Mouse (Mus musculus) heart, adult 18-20 months (tissue): ENCODE measurements around the gene Tkt. TPM values are rescaled to one million over a fixed set of nuclear protein-coding genes. Genes with fewer than 3 reads are reported as not detected.

Source experiments
- DNase-seq, 2 experiments: peaks; one replicate each; pipeline ENCODE4 v3.0.0; 2021 to 2022; ENCODE audit warnings: mixed read lengths in 1 of 2
- total RNA-seq, 2 experiments: library from RNA; stranded (reverse); gene quantifications; 2 replicates each; pipeline ENCODE4 v1.2.3; 2021

Tkt gene
- total RNA-seq, 2 experiments from 2014 or later = 32.6 to 146 TPM

- DNase-seq = no peak
Measured at GRCm38 (mm10) chr14:30585323-30585722, 37.2 kb downstream of the Tkt start.

DNA sequence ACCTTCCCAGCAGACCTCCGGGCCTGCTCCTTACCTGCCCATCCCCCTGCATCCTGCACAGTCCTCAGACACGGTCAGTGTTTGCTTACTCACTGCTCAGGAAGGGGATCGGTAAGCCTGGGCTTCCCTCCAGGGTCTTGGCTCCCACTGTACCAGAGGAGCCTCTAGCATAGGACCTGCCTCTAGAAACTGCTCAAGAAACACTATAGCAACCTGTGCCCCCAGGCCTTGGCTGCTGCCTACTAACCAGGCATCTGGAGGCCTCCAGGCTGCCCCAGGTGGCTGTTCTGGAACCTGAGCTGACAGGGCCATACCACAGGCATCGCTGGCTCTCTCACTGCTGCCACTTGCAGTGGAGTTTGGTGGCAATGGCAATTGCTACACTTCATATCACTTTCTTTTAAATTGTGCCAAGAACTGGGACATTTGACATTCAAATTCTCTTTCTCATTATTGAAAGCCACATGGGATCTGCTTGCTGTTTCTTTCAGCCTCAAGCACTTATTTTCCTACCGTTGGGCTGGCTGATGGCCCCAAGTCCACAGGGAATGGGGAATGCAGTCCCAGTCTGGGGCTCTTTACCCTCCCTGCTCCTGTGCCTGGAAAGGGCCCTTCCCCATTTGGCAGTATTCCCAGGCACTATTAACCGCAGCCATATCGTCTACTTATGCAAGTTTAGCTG, 38.8 kb downstream of the Tkt start:
- no peak for DNase-seq

DNA sequence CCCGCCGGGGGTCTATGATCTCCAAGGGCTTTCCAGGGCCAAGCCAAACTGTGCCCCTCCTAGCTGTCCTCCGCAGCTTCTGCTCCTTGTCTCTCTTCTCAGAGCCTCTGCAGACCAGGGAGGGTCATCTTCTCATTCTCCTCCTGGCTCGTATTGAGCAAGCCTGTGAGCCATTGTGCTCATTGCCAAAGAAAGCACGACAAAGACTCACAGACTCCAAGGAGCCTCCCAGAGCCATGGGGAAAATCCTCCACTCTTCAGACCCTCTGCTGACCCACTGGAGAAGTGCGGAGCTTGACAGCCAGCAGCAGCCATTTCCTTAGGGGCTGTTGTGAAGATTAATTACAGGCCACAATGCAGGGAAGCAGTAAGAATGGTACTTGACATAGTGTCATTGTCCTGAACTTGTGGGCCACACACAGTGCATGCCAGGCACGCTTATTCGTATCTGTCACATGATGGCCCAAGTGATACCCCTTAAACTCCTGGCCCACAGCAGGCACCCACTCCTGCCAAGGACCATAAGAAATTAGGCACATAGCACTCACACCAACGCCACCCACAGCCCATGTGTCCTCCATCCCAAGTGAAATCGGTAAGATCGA, 42.0 kb downstream of the Tkt start:
- DNase-seq = no peak

DNA sequence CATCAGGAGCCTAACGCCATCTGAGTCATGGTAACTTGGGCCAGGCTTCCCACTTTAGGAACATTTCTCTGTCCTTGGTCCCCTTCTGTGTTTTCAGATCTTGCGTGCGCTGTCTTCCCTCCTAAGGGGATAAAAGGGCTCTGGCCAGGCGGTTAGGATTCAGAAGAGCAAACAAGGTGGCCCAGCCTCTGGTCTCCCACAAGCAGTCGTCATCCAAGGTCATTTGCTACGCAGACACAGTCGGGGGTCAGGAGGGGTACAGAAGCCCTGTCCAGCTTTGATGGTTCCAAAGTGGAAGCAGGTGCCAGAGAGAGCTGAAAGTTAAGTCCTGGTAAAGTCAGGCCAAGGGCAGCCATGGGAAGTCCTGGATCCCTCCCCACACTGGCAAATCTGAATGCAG, 42.8 kb downstream of the Tkt start:
- no peak for DNase-seq

GRCm38 (mm10) chr14:30591417-30591816, 43.3 kb downstream of the Tkt start:
- peak; percentile 76 to 90 for DNase-seq

- peak; percentile 90 to 93 for DNase-seq
Measured at GRCm38 (mm10) chr14:30593279-30594091, 45.3 kb downstream of the Tkt start.

DNA sequence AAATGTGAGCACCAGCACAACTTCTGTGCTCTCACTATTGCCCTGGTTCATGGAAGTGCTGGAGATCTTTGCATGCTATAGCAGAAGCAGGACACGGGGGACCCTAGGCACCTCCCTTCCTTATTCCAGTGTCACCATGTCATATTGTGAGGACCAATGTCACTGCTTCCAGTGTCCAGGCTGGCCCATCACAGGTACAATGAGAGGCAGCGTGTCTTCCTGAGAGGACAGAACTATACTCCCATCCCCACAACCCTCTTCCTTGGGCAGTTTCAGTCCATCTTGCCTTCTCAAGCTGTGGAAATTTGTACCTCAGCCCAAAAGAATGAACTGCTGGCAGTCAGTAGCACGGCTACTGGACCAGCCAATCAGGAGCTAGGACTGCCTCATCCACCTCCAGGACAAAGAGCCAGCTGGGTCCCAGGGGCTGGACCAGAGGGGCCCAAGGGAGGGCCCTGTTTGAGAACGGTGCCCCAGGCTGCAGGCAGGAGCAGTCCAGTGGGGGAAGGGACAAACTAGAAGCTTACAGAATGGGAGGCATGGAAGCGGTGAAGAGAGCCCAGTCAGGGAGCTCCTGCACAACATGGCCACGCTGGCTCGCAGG, 46.0 kb downstream of the Tkt start:
- DNase-seq = peak; percentile 81 to 90

DNA sequence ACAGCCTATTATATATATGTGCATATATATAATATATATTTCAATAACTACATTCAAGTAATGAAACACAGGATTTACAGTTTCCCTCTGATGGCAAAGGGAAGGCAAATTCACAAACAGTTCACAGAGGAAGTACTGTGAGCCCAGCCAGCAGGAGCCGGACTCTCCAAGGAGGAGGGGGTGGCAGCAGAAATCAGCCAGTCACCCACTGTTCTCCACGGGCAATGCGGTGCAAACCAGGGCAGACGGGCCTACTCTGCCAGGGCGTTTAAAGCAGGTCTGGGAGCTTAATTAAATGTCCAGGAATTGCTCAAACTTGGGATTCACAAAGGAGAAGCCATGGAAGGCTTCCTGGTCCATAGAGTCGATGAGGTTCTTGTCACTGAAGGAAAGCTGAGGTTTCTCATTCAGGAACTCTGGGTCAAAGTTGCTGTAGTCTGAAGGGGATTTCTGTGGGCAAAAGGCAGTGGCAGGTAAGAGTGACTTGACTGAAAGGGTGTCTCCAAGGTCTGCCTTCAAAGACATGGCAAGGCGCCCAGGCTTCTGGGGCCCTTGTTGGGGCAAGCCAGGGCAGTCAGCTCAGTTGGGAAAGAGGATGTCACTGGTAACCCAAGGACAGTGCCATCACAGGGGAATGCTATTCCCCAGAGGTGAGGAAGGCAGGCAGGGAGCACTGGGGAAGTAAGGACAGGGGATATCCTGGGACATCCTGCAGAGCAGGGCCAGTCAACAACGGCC, 47.6 kb downstream of the Tkt start:
- no peak for DNase-seq

DNA sequence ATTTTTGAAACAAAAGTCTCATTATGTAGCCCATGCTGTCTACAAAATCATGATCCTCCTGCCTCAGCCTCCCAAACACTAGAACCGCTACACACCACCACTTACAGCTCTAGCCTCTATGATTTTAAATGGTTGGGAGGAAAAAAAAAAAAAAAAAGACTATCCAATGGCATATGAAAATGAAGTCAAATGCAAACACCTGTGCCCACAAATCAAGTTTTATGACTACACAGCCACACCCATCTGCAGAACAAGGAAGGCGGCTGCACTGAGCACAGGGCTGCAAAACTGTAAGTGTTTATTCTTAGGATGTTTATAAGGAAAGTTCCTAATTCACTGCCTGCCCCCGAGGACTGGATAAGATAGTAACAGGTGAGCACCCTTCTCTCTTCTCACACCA, 48.2 kb downstream of the Tkt start:
- no peak for DNase-seq

- DNase-seq = peak in 1 of 2 experiments; percentile 47
Measured at GRCm38 (mm10) chr14:30597142-30597541, 49.0 kb downstream of the Tkt start.

DNA sequence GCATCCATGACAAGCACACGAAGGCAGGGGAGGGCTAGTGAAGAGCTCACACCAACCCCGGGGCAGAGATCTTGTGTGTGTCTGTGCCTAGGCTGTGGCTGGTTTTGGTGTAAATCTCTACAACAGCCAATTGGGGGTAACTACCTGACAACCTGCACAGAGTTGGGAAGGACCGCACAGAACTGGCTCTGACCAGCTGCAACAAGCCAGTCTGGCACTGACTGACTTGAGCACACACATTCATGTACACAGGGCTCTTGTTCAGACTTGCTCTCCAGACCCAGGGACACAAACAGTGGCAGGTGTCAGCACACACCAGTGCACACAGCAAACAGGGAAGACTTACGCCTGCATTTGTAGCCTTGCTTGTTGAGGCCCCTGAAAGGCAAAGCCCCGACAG, 58.7 kb downstream of the Tkt start:
- no peak for DNase-seq

DNA sequence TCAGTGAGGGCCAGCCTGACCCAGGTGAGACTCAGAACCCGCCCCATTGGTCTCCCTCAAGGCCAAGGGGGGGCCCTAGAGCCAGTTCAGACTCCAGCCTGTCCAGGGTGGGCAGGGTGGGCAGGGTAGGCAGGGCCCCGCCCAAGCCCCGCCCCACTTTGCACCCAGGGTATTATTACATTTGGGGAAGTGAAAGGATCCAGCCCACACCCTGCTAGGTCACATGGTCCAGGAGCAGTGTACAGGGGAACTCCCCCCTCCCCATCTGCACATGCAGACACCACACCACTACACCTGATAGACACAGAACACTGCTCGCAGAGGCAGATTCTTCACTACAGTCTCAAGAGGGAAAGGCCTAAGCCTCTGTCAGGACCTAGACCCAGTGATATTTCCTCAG, 59.5 kb downstream of the Tkt start:
- peak in 1 of 2 experiments; percentile 56 for DNase-seq

DNA sequence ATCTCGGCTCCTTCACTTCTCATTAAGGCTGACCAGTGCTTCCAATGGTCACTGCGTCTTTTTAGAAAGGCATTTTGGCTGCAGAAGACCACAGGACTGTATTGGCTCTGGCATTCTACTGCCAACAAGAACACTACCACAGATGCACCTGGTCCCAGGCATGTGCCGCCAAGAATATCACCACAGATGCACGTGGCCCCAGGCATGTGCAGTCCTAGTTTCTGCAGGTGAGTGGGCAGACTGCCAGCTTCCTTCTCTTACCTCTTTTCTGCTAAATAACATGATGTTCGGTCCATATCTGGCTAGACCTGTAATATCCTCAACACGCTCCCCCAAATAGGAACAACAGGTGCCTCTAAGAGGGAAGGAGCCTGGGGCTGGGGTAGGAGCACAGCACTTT, 60.0 kb downstream of the Tkt start:
- DNase-seq = no peak

- no peak for DNase-seq
Measured at GRCm38 (mm10) chr14:30609499-30609898, 61.3 kb downstream of the Tkt start.

DNA sequence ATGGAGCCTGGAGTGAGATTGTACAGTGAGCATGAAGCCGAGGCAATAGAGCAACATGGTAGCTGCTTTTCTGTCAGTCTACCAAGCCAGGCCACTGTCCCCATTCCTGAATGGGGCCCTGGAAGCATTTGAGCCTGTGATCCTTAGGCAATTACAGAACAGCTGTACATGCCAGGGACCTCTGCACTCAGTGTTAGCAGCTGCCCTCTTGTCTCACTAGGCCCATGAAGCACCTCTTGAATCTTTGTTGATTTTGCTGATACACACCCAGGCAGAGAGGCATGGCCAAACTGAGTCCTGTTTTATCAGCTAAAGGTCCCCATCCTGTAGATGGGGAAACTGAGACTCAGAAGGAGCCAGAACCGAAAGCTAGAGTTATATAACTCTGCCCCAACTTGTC, 62.1 kb downstream of the Tkt start:
- DNase-seq = no peak

- peak in 1 of 2 experiments; percentile 46 for DNase-seq
Measured at GRCm38 (mm10) chr14:30610940-30611339, 62.8 kb downstream of the Tkt start.

GRCm38 (mm10) chr14:30612523-30612922, 64.4 kb downstream of the Tkt start:
- peak; percentile 79 to 91 for DNase-seq

DNA sequence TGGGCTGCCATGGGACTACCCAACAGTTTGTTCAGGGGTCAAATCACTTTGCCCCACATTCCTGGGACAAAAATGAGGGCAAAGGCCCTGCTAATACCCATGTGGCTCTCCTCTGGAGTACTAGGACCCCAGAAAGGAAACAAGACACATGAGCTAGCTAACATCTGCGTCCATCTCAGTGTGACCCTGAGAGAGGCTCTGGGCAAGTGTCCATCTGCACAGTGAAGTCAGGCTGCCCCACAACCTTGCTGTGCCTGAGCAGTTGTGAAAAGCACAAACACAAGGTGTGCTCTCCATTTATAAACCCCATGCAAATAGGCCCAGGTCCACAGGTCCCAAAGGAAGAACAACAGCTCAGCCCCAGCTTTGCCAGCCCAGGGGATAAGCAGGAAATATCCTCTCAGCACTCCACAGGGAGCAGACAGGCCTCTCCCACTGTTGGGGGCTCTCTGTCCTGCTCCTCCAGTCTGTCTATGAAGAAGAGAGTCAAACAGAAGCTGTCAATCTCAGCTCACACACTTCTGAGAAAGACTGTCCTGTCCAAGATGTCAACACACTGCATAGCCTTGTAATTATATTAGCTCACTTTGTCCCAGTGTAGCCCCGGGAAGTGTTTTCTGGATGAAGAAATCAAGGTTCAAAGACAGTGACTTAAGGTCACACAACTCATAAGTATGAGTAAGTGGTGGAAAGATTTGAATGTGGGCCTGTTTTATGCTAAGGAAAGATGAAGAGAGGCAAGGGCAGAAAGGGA, 65.0 kb downstream of the Tkt start:
- no peak for DNase-seq

DNA sequence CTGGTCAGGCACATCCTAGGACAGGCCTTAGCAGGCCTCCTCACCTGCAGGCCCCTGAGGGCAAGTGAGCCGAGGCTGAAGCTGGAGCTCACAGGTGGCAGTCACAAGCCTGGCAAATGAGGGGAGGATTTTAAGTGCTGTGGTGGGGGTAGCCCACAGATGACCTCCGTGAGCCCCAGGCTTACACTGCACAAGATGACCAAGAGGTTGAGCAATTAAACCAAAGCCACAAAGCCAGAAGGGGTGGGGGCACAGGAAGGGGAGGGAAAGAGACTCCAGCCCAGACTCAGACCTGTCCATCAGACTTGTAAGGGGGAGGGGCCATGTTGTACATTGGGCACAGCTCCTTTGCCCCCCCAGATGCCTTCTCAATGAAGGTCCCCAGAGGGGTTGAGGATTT, 68.6 kb downstream of the Tkt start:
- DNase-seq = no peak

- DNase-seq = no peak
Measured at GRCm38 (mm10) chr14:30618746-30619275, 70.7 kb downstream of the Tkt start.

DNA sequence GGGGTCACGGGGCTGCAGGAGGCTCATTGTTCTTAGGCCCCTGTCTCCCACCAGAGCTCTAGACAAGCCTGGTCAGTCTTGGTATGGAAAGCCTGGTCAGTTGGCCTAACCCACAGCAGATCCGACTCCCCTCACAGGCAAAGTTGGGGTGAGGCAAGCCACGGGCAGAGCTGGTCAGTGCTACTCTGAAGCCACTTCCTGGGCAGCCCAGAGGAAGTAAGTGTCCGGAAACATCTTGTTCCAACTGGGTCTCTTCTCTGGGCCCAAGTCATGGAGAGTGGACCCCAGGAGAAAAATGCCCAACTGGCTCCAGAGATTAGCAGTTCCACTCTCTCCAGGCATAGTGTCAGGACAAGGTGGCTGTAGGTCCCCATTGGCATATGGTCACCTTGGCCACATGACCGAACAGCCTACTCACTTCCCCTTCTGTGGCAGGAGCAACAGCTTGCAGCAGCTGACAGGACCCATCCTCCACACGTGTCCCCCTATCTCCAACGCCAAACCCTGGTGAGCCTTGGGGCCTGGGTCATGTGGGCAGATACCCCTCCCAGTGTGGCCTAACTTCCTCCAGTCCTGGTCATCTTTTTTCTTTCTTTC, 71.9 kb downstream of the Tkt start:
- DNase-seq = peak; percentile 35 to 54
